Mouse (Mus musculus) retina, postnatal 1 day (tissue): ENCODE measurements at regions not wholly inside any gene's neighbourhood (a gene's known extent, or its start where the extent isn't known, plus 50 kb on each side); places are given as distances from the start of the nearest gene placed in this dataset.
A peak's percentile ranks its signal among the peaks of the same experiment; 100 is the strongest.
"Not testable (repeated sequence)": the region's sequence is repeated elsewhere in the genome, so short reads cannot be mapped to it uniquely, and the experiment has no call there.

Source experiments
- DNase-seq: peaks from one replicate; pipeline ENCODE4 v3.0.0-alpha.2; 2012

- no peak for DNase-seq
These were observed 69.4 kb upstream of the Dph6 start for GRCm38 (mm10) chr2:114723971-114724666.

GRCm38 (mm10) chr2:114727197-114727596, 72.4 kb upstream of the Dph6 start:
- DNase-seq: no peak

GRCm38 (mm10) chr2:114734861-114735569, 80.3 kb upstream of the Dph6 start:
- peak; percentile 5 for DNase-seq

GRCm38 (mm10) chr2:114739421-114740212, 84.9 kb upstream of the Dph6 start:
- peak; percentile 32 for DNase-seq

GRCm38 (mm10) chr2:114763276-114763675, 108.5 kb upstream of the Dph6 start:
- no peak for DNase-seq

- not testable (repeated sequence) for DNase-seq
These were observed 119.0 kb upstream of the Dph6 start for GRCm38 (mm10) chr2:114773723-114774122.

GRCm38 (mm10) chr2:114774278-114774677, 119.5 kb upstream of the Dph6 start:
- no peak for DNase-seq

GRCm38 (mm10) chr2:114775532-114775931, 120.8 kb upstream of the Dph6 start:
- no peak for DNase-seq

- no peak for DNase-seq
These were observed 121.4 kb upstream of the Dph6 start for GRCm38 (mm10) chr2:114776176-114776575.

GRCm38 (mm10) chr2:114782450-114782849, 127.7 kb upstream of the Dph6 start:
- no peak for DNase-seq

- peak; percentile 5 for DNase-seq
These were observed 129.4 kb upstream of the Dph6 start for GRCm38 (mm10) chr2:114784191-114784590.

- DNase-seq: no peak
These were observed 133.5 kb upstream of the Dph6 start for GRCm38 (mm10) chr2:114788251-114788650.

- DNase-seq: no peak
These were observed 142.0 kb upstream of the Dph6 start for GRCm38 (mm10) chr2:114796630-114797290.

GRCm38 (mm10) chr2:114797291-114797650, 142.5 kb upstream of the Dph6 start:
- no peak for DNase-seq

GRCm38 (mm10) chr2:114803241-114803640, 148.5 kb upstream of the Dph6 start:
- DNase-seq: no peak

GRCm38 (mm10) chr2:114803928-114804327, 149.2 kb upstream of the Dph6 start:
- DNase-seq: no peak

GRCm38 (mm10) chr2:114805436-114806047, 150.8 kb upstream of the Dph6 start:
- no peak for DNase-seq

- no peak for DNase-seq
These were observed 153.3 kb upstream of the Dph6 start for GRCm38 (mm10) chr2:114808046-114808445.

- DNase-seq: no peak
These were observed 157.6 kb upstream of the Dph6 start for GRCm38 (mm10) chr2:114812141-114812902.

GRCm38 (mm10) chr2:114812903-114813290, 158.1 kb upstream of the Dph6 start:
- no peak for DNase-seq

GRCm38 (mm10) chr2:114822657-114823056, 167.9 kb upstream of the Dph6 start:
- no peak for DNase-seq

GRCm38 (mm10) chr2:114828192-114828591, 173.4 kb upstream of the Dph6 start:
- DNase-seq: no peak
